Mouse (Mus musculus): ENCODE results near the gene Tmem239. TPM values are rescaled to one million over a fixed set of nuclear protein-coding genes. Genes with fewer than 3 reads are reported as not detected.
"Not testable (repeated sequence)": the region's sequence is repeated elsewhere in the genome, so short reads cannot be mapped to it uniquely, and the experiment has no call there.

Tmem239 gene
- not detected for total RNA-seq (2021)
- long read RNA-seq, experiment 1, result 0 reads
- long read RNA-seq, experiment 2, result 0 reads

DNA sequence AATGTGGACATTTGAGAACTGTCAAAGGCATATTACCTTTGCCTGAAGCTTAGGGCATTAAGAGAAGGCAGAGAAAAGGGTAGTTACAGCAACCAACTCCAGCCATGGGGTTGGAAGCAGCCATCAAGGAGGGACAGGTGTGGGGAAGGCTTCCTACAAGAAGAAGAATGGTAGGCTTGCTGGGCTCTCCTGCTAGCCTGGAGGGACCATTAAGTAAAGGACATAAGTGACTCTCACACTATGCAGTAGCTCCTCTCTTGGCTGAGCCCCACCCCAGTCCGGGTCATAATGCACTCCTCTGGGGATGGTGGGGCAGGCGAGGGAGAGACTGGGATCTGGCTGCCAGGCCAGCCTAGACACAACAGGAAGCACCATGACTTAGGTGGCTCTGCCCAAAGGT, at the start of gene Tmem239:
Gene Tmem239 (plus strand): TSS at position 301 of the 400 bp plus-strand sequence.
- no peak for DNase-seq

DNA sequence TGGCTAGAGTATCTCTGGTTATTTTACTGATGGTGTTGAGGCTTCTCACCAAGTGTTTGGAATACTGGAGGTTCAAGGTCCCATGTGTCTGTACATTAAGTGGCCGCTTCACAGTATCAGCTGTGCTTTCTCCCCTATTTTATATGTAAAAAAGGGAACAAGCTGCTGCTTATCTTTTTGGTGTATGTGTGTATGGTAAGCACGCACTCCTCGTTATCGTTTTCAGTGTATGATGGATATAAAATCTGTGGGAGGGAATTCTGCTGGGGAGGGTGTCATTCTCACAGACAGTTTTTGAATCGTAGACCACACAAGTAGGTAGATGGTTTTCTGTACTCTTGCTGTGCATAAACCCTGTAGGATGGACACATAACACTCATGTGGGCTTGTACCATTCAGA, 48.7 kb upstream of the Tmem239 start:
- no peak for DNase-seq

DNA sequence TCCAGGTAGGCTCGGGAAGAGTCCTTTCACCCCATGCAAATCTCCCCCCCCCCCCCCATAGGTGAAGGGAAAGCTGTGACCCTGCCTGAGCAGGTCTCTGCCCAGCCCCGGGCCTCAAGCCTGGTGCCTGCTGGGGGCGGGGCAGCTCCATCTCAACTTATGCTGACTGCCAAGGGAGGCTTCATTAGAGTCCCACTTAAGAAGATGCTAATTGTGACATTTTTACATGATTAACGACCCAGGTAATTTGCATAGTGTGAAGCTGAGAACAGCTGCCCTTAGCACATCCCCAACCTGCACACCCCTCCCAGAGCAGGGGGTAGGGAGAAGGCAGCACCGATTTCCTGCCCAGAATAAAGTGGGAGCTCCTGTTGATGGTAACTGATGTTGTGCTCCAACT, 47.4 kb upstream of the Tmem239 start:
- DNase-seq, result no peak

- peak; percentile 77 to 78 for DNase-seq
Observed at GRCm38 (mm10) chr2:130362511-130363026, 43.7 kb upstream of the Tmem239 start.

DNA sequence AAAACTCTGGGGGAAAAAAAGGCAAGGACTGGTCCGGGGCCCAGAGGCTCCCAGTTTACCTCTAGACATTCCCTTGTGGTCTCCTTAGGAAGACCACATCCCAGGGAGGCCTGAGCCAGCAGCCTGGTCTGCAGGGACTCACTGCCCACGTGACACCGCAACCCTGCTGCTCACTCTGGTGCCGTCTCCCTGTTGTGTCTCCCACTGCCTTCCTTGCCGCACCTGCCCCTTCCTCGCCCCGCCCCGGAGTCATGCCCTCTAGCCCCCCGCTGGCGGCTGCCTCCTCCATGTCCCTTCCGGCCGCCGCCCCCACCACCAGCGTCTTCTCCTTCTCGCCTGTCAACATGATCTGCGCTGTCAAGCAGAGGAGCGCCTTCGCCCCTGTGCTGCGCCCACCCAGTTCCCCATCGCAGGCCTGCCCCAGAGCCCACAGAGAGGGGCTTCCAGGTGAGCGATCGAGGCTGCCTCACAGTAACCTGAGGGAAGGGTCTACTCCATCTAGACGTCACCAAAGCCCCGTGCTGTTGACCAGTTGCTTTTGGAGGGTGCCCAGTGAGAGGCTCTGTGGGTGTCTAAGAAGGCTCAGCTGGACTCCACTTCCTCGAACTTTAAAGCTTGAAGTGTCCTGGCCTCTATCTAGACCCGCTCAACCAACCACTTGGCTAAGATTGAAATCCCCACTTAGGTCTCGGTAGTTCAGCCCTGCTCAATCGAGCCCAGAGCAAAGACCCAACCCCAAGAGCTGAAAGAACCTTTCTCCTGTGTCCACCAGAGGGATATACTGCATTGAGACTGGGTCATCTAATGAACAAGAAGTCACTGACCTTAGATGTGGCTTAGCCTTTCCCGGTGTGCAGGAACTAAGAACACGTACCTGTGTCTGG, 40.8 kb upstream of the Tmem239 start:
- no peak for DNase-seq

DNA sequence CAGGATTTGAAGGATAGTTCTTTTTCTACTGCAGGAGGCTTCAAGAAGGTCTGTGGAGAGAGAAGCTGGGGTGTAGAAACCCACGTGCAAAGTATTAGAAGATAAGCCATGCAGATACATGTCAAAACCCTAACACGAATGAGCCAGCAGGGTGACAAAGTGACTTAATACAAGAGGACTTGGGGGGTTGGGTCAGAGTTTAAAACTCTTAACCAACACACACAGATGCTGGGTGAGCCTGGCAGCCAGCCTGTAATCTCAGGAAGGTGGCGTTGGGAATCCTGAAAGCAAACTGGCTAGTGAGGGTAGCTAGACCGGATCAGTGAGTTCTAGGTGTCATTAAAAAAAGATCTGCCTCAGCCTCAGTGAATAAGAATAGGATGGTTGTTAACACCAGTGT, 38.9 kb upstream of the Tmem239 start:
- DNase-seq, result no peak

GRCm38 (mm10) chr2:130373026-130373425, 33.3 kb upstream of the Tmem239 start:
- not testable (repeated sequence) for DNase-seq

- DNase-seq, result no peak
Observed at GRCm38 (mm10) chr2:130374951-130375350, 31.3 kb upstream of the Tmem239 start.

- DNase-seq, result no peak
Observed at GRCm38 (mm10) chr2:130383205-130383604, 23.1 kb upstream of the Tmem239 start.

DNA sequence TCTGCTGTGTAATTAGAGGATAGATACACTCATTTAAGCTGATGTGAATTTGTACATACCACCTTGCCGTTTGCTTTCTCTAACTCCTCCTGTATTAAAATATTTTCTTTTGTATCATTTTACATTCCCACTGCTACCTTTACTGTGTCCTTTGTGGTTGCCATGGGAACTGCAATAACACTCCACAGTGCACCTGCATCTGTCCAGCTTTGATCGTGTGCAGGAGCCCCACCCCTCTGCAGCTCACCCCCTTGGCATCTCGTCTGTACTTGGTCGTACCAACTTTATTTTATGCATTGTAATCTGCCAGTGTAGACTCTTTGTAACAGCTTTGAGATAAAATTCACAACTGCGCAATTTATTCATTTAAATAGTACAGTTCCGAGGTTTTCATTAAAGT, 22.4 kb upstream of the Tmem239 start:
- DNase-seq, result no peak

- no peak for DNase-seq
Observed at GRCm38 (mm10) chr2:130386212-130386611, 20.1 kb upstream of the Tmem239 start.

DNA sequence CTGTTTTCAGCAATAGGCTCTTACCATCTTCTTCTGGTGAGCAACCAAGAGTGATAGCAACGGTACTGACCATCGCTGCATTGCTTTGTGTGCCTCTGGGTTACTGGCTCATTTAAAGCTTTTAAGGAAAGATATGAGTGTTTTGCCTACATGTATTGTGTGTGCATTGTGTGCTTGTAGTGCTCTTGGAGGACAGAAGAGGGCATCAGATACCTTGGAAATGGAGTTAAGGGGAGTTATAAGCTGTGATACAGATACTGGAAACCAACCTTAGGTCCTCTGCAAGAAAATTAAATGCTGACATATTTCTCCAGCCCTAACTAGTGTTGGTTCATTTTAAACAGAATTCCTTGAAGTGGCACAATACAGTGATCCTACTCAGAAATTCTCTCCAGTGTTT, 17.5 kb upstream of the Tmem239 start:
- DNase-seq, result no peak

DNA sequence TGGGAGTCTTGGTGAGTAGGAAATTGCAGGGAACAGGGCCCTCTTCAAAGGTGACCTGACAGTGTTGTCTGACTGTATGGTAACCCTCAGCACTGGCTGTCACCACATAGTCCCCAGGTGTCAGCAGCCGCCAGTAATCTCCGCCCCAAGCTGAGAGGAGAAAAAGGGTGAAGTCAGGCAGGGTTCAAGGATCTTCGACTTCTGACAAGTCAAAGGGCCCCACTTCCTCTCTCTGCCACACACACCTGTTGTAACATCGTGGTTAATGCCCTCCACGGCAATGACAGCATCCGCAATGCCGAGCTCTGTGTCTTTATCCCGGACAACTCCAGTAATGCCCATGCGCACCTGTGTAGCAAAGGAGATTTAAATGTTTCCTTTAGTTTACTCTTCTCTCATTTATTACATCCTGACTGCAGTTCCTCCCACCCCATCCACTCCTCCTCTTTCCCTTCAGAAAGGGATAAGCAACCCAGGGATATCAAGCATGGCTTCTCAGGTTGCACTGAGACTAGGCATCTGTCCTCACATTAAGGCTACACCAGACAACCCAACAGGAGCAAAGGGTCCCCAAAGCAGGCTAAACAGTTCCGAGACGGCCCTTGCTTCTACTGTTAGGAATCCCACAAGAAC, 15.2 kb upstream of the Tmem239 start:
- no peak for DNase-seq

DNA sequence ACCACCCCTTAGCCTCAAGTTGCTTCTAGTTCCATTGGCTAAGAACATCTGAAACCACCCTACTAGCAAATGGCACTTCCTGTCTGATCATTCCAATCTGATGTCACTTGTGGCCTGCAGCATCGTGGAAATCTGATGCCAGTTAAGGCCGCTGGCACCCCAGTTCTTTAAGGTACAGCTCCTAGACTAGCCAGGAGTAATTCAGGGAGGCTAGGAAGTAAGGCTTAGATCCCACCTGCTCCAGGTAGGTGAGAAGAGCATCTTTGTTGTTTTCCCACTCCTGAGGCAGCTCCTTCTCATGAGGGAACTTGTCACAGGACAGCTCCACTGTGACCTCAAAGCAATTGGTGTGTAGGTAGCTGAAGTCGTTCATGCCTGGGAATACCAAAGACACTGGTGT, 13.4 kb upstream of the Tmem239 start:
- no peak for DNase-seq

GRCm38 (mm10) chr2:130395696-130396095, 10.6 kb upstream of the Tmem239 start:
- DNase-seq, result no peak

DNA sequence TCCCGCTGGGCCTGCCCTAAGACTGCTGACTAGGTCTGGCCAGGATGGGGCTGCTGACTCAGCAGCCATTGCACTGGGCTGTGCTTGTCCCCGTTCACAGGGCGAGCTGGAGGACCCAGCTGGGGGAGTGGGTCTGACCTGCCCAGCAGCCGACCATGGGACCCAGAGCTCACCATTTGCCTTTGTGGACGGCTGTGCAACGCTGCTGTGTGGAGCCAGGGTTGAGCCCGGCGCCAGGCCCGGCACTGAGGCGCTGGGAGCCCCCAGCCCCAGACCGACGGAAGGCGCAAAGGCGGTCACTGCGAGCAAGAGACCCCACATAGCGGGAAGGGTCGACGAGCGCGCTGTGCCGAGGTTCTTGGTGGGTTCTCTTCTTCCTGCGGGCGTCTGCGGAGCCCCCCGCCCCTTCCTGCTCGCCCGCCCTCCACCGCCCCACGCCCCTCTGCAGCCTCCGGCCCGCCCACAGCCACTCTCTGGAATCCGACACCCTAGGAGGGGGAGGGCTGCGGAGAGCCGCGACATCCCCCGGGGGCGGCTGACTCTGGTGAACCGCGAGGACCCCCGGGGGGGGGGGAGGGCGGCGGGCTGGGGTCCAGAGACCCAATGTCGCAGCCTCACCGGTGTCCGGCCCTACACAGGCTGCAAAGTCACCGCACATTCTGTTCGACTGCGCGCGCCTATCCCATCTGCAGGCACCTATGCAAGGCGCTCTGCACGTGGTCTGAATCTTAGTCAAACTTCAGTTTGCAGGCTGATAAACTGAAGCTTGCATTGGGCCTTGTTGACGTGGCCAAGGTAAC, 8.9 kb upstream of the Tmem239 start, which contains the start of gene Cpxm1:
Gene Cpxm1 (minus strand): TSS at position 389 of the 800 bp plus-strand sequence.
- DNase-seq, result peak in 1 of 2 experiments; percentile 22

DNA sequence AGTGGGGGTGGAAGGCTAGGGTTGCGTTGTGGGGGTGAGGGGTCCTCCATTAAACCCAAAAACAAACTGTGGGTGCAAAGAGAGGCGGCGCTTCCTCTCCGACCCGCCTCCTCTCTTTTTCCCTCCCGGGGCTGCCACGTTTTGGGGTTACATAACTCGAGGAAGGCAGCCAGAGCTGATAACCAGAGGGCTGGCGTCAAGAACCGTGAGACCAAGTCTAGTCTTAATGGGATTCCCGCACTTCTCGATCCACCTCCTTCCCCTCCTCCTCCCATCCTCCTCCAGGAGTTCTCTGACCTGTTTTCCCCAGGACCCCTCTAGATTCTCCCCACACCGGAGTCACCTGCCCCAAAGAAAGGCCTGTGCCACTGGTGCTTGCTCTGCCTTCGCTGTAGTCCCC, 8.2 kb upstream of the Tmem239 start:
- DNase-seq, result peak in 1 of 2 experiments; percentile 31

DNA sequence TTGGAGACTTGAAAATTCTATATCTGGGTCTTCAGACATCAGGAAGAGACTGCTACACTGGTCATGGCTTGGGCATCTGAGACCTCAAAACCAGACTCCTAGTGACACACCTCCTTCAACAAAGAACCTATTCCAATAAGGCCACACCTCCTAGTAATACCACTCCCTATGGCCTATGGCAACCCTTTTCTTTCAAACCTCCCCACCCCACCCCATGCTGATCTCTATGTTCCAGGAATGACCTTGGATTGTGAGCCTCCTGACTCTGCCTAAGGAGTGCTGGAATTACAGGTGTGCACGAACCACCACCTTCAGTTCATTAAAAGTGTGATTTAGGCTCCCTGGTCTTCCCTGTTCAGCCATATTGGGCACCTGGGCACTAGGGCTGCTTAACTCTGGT, 6.2 kb upstream of the Tmem239 start:
- DNase-seq, result no peak

- DNase-seq, result no peak
Observed at GRCm38 (mm10) chr2:130401891-130402290, 4.4 kb upstream of the Tmem239 start.

- no peak for DNase-seq
Observed at GRCm38 (mm10) chr2:130404939-130405338, 1.3 kb upstream of the Tmem239 start, which contains the start of the genes Gm28372 and 1700020A23Rik. Gene Gm28372, plus strand, starts transcription at chr2:130405239. Gene 1700020A23Rik, plus strand, starts transcription at chr2:130405259.

DNA sequence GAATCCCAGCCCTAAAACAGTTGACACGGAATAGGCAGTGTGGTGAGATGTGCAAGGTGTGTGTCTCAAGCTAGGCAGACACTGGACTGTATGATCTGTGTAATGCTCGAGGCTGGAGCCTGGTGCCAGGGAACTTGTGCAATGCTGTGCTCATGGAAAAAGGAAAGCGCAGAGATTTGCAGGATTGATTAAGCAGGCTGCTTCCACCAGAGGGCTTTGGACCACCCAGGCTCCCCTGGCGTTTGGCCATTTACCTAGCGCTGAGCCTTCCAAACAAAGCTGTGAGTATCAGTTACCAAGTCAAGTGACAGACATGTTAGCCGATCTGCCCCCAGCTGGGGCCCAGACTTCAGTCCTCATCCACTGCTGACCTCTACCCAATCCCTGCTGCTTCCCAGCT, 1.9 kb downstream of the Tmem239 start:
- no peak for DNase-seq
